Mouse (Mus musculus) neural tube, embryonic 10.5 days (tissue): ENCODE data around the gene Tnfsfm13.

Experiments used
- DNase-seq: peaks from one replicate; pipeline ENCODE4 v3.0.0-alpha.2; 2017; ENCODE audit warnings: low spot score; ENCODE audit errors: extremely low spot score

Tnfsfm13 gene

GRCm38 (mm10) chr11:69681314-69682208, 14.3 kb downstream of the Tnfsfm13 start, which contains the start of gene Senp3:
Gene Senp3, minus strand, starts transcription at chr11:69682084.
- DNase-seq, result peak; percentile 99

- no peak for DNase-seq
These were observed 15.6 kb downstream of the Tnfsfm13 start for GRCm38 (mm10) chr11:69680136-69680855.

- no peak for DNase-seq
These were observed 16.8 kb downstream of the Tnfsfm13 start for GRCm38 (mm10) chr11:69679144-69679543.

GRCm38 (mm10) chr11:69672211-69672706, 23.6 kb downstream of the Tnfsfm13 start, which contains the start of gene Eif4a1:
Gene Eif4a1, minus strand, starts transcription at chr11:69672423.
- peak; percentile 98 for DNase-seq

- DNase-seq, result no peak
These were observed 24.2 kb downstream of the Tnfsfm13 start for GRCm38 (mm10) chr11:69671726-69672124.

GRCm38 (mm10) chr11:69670786-69671725, 24.8 kb downstream of the Tnfsfm13 start:
- DNase-seq, result peak; percentile 95

- no peak for DNase-seq
These were observed 29.3 kb downstream of the Tnfsfm13 start for GRCm38 (mm10) chr11:69666665-69667005.

- peak; percentile 40 for DNase-seq
These were observed 29.8 kb downstream of the Tnfsfm13 start, which contains the start of gene Cd68 for GRCm38 (mm10) chr11:69665961-69666664. Gene Cd68, minus strand, starts transcription at chr11:69666153.

GRCm38 (mm10) chr11:69665457-69665960, 30.4 kb downstream of the Tnfsfm13 start:
- DNase-seq, result peak; percentile 34

GRCm38 (mm10) chr11:69664841-69665240, 31.1 kb downstream of the Tnfsfm13 start:
- no peak for DNase-seq

GRCm38 (mm10) chr11:69663795-69664194, 32.1 kb downstream of the Tnfsfm13 start:
- DNase-seq, result no peak

- DNase-seq, result no peak
These were observed 32.8 kb downstream of the Tnfsfm13 start for GRCm38 (mm10) chr11:69662967-69663671.

GRCm38 (mm10) chr11:69662213-69662966, 33.5 kb downstream of the Tnfsfm13 start, which contains the start of gene Mpdu1:
Gene Mpdu1, minus strand, starts transcription at chr11:69662642.
- DNase-seq, result peak; percentile 94

- DNase-seq, result no peak
These were observed 34.5 kb downstream of the Tnfsfm13 start for GRCm38 (mm10) chr11:69661221-69661881.

- no peak for DNase-seq
These were observed 38.4 kb downstream of the Tnfsfm13 start for GRCm38 (mm10) chr11:69657462-69657881.

GRCm38 (mm10) chr11:69656617-69657461, 39.1 kb downstream of the Tnfsfm13 start:
- peak; percentile 57 for DNase-seq

- DNase-seq, result no peak
These were observed 39.8 kb downstream of the Tnfsfm13 start for GRCm38 (mm10) chr11:69656065-69656455.
